Mouse (Mus musculus) kidney, embryonic 16.5 days (tissue): Measurements from ENCODE around the gene Pithd1. TPM values are rescaled to one million over a fixed set of nuclear protein-coding genes. Genes with fewer than 3 reads are reported as not detected.

Experiments
- ATAC-seq: fragments of 200-750 bp; cut with Nextera tagmentation; 2 replicates; pipeline ENCODE4 v1.8.0; 2017; ENCODE audit warnings: moderate TSS enrichment; ENCODE audit not compliant: low FRiP score, low TSS enrichment
- H3K27ac ChIP-seq: fragments of 300-500 bp; sonication (generic); 2 replicates; pipeline ENCODE4 v1.5.1; 2014; ENCODE audit warnings: low read length
- H3K27me3 ChIP-seq: fragments of 300-500 bp; sonication (generic); 2 replicates; pipeline ENCODE4 v1.6.1; 2014; ENCODE audit warnings: low read length, control low read depth, mixed read lengths; ENCODE audit not compliant: insufficient read depth
- H3K36me3 ChIP-seq: fragments of 300-500 bp; sonication (generic); 2 replicates; pipeline ENCODE4 v1.6.1; 2014; ENCODE audit warnings: low read length, control low read depth, mixed read lengths; ENCODE audit not compliant: insufficient read depth
- H3K4me1 ChIP-seq: fragments of 300-500 bp; sonication (generic); 2 replicates; pipeline ENCODE4 v1.6.1; 2014; ENCODE audit warnings: low read length, control low read depth, mixed read lengths; ENCODE audit not compliant: insufficient read depth
- H3K4me2 ChIP-seq: fragments of 300-500 bp; sonication (generic); replicated peaks from 2 replicates; pipeline ENCODE4 v1.6.1; 2014; ENCODE audit warnings: low read depth, low read length
- H3K4me3 ChIP-seq: fragments of 300-500 bp; sonication (generic); 2 replicates; pipeline ENCODE4 v1.5.1; 2014; ENCODE audit warnings: mild to moderate bottlenecking, low read length
- H3K9ac ChIP-seq: fragments of 300-500 bp; sonication (generic); replicated peaks from 2 replicates; pipeline ENCODE4 v1.6.1; 2014; ENCODE audit warnings: low read length
- H3K9me3 ChIP-seq: fragments of 300-500 bp; sonication (generic); 2 replicates; pipeline ENCODE4 v1.6.1; 2016; ENCODE audit warnings: low read length, control low read depth
- WGBS: fragments of 180-500 bp; shearing (Covaris S2); extraction: QIAGEN DNeasy Blood & Tissue Kit; methylation state at CpG from one replicate; pipeline ENCODE4 v1.1.7; 2014; 5-methylcytosine and 5-hydroxymethylcytosine counted together
- polyA plus RNA-seq: library from polyadenylated mRNA; unstranded; fragments of >200 nt; fragmentation: Nextera tagmentation; extraction: Ambion mirVana; gene quantifications from 2 replicates; pipeline ENCODE4 v1.2.1, GENCODE M21; 2015

Pithd1 gene
- polyA plus RNA-seq: 46.8 and 48.7 TPM in 2 replicates

GRCm38 (mm10) chr4:135986943-135987710, at the start of gene Pithd1:
TSS of gene Pithd1 (minus strand) at chr4:135987264.
- under 1% methylated on average over 75 of the region's 81 CpGs for WGBS
- Histone ChIP-seq H3K4me3 (peak within 1 kb of the TSS; percentile 90), H3K9me3 (no peaks in the 10 kb centered on the region), H3K4me1 (peaks cover 18% of the 10 kb centered on the region), H3K36me3 (peaks cover 18% of the 10 kb centered on the region), H3K9ac (peak within 1 kb of the TSS; percentile 93), H3K27me3 (no peaks in the 10 kb centered on the region), H3K4me2 (peak within 1 kb of the TSS; percentile 58), H3K27ac (peak within 1 kb of the TSS; percentile 83)
- ATAC-seq: peak; percentile 96

- no peak for ATAC-seq
- 72% methylated on average over 4 of the region's 4 CpGs for WGBS
- no peaks in the 10 kb centered on the region for H3K9me3 ChIP-seq
Measured at GRCm38 (mm10) chr4:136035078-136035477, 48.0 kb upstream of the Pithd1 start.

GRCm38 (mm10) chr4:136033231-136033630, 46.2 kb upstream of the Pithd1 start:
- ATAC-seq: no peak
- 57% methylated on average over 1 of the region's 1 CpGs for WGBS

More at GRCm38 (mm10) chr4:136035078-136035477, 48.0 kb upstream of the Pithd1 start:
- H3K4me3 ChIP-seq: no peak overlapping the region
- H3K27ac ChIP-seq: no peak overlapping the region
- no peaks in the 10 kb centered on the region for H3K27me3 ChIP-seq
- H3K4me1 ChIP-seq: peaks cover 7% of the 10 kb centered on the region; the same call in 1 of the 2 replicates
- no peaks in the 10 kb centered on the region for H3K36me3 ChIP-seq
- no peak overlapping the region for H3K4me2 ChIP-seq
- no peak overlapping the region for H3K9ac ChIP-seq

GRCm38 (mm10) chr4:136030968-136031909, 44.2 kb upstream of the Pithd1 start:
- Histone ChIP-seq H3K9me3 (no peaks in the 10 kb centered on the region), H3K27ac (peak overlapping the region; percentile 61), H3K4me3 (no peak overlapping the region), H3K27me3 (no peaks in the 10 kb centered on the region), H3K9ac (0 out of 2 replicates have a peak overlapping the region, but pooled peaks have one; percentile 39), H3K4me2 (no peak overlapping the region), H3K36me3 (no peaks in the 10 kb centered on the region), H3K4me1 (peaks cover 19% of the 10 kb centered on the region)
- ATAC-seq: peak; percentile 63; the same call in 1 of the 2 replicates
- 13% methylated on average over 8 of the region's 8 CpGs for WGBS

More at GRCm38 (mm10) chr4:136033231-136033630, 46.2 kb upstream of the Pithd1 start:
- Histone ChIP-seq H3K27me3 (no peaks in the 10 kb centered on the region), H3K9ac (no peak overlapping the region), H3K9me3 (no peaks in the 10 kb centered on the region), H3K36me3 (no peaks in the 10 kb centered on the region), H3K4me2 (no peak overlapping the region), H3K4me1 (peaks cover 8% of the 10 kb centered on the region), H3K4me3 (no peak overlapping the region), H3K27ac (no peak overlapping the region)

GRCm38 (mm10) chr4:136028689-136029088, 41.6 kb upstream of the Pithd1 start:
- H3K27ac ChIP-seq: no peak overlapping the region
- no peaks in the 10 kb centered on the region for H3K36me3 ChIP-seq
- H3K9me3 ChIP-seq: no peaks in the 10 kb centered on the region
- H3K4me3 ChIP-seq: no peak overlapping the region
- ATAC-seq: no peak
- no peak overlapping the region for H3K4me2 ChIP-seq
- peaks cover 19% of the 10 kb centered on the region for H3K4me1 ChIP-seq
- 65% methylated on average over 5 of the region's 5 CpGs for WGBS
- no peaks in the 10 kb centered on the region for H3K27me3 ChIP-seq
- H3K9ac ChIP-seq: no peak overlapping the region

- H3K4me1 ChIP-seq: peaks cover 19% of the 10 kb centered on the region
- H3K4me3 ChIP-seq: no peak overlapping the region
- no peak overlapping the region for H3K4me2 ChIP-seq
- no peaks in the 10 kb centered on the region for H3K36me3 ChIP-seq
- no peak overlapping the region for H3K9ac ChIP-seq
- no peaks in the 10 kb centered on the region for H3K27me3 ChIP-seq
- H3K9me3 ChIP-seq: no peaks in the 10 kb centered on the region
- no peak for ATAC-seq
- WGBS: 80% methylated on average over 19 of the region's 19 CpGs
- peak overlapping the region; percentile 3; the same call in 1 of the 2 replicates for H3K27ac ChIP-seq
Measured at GRCm38 (mm10) chr4:136028132-136028564, 41.1 kb upstream of the Pithd1 start.

- H3K36me3 ChIP-seq: no peaks in the 10 kb centered on the region
- H3K9me3 ChIP-seq: no peaks in the 10 kb centered on the region
- H3K4me3 ChIP-seq: no peak overlapping the region
- peaks cover 19% of the 10 kb centered on the region for H3K4me1 ChIP-seq
- peak overlapping the region; percentile 3; the same call in 1 of the 2 replicates for H3K27ac ChIP-seq
- H3K9ac ChIP-seq: no peak overlapping the region
- no peaks in the 10 kb centered on the region for H3K27me3 ChIP-seq
- no peak for ATAC-seq
- 41% methylated on average over 8 of the region's 8 CpGs for WGBS
- H3K4me2 ChIP-seq: no peak overlapping the region
Measured at GRCm38 (mm10) chr4:136027416-136028131, 40.5 kb upstream of the Pithd1 start.

- 84% methylated on average over 1 of the region's 1 CpGs for WGBS
- H3K9ac ChIP-seq: no peak overlapping the region
- H3K27me3 ChIP-seq: no peaks in the 10 kb centered on the region
- no peak overlapping the region for H3K27ac ChIP-seq
- no peaks in the 10 kb centered on the region for H3K9me3 ChIP-seq
- no peak for ATAC-seq
- H3K4me3 ChIP-seq: no peak overlapping the region
- no peaks in the 10 kb centered on the region for H3K36me3 ChIP-seq
- H3K4me2 ChIP-seq: no peak overlapping the region
- H3K4me1 ChIP-seq: peaks cover 18% of the 10 kb centered on the region
Measured at GRCm38 (mm10) chr4:136025350-136025749, 38.3 kb upstream of the Pithd1 start.

GRCm38 (mm10) chr4:136022924-136023323, 35.9 kb upstream of the Pithd1 start:
- Histone ChIP-seq H3K27ac (no peak overlapping the region), H3K4me1 (peaks cover 21% of the 10 kb centered on the region), H3K9ac (no peak overlapping the region), H3K4me2 (no peak overlapping the region), H3K27me3 (no peaks in the 10 kb centered on the region), H3K9me3 (no peaks in the 10 kb centered on the region), H3K4me3 (no peak overlapping the region), H3K36me3 (no peaks in the 10 kb centered on the region)
- no peak for ATAC-seq
- 96% methylated on average over 9 of the region's 9 CpGs for WGBS
